Mouse (Mus musculus) liver, postnatal 0 days (tissue): ENCODE data around the gene Frat1.

ENCODE experiments used
- CTCF ChIP-seq: sonication (generic); IDR thresholded peaks from 2 replicates; pipeline ENCODE4 v1.5.1; 2016; ENCODE audit warnings: antibody characterized with exemption, low read depth
- EP300 ChIP-seq: IDR thresholded peaks from 2 replicates; pipeline ENCODE4 v1.6.1; 2016; ENCODE audit warnings: antibody characterized with exemption, low read depth, mild to moderate bottlenecking

DNA sequence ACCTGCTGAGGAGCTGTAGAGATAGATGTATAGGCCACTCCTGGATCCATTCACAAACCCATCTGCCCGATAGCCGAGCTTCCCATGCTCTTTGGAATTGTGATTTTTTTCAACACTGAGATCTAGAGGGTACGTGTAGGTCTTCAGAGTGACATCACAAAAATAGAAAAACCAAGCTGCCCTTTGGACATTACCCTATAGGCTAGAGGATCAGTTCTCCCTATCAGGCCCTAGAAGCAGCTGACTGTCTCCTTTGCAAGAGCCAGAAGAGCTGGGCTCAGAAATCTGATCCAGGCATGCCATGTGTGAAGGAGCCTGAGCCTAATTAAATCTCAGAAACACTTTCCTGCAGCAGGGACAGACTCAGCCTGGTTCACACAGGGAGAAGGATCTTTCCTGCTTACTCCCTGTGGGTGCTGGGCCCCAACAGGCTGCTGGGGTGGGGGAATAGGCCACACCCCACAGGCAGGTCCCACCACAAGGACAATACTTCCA is 28.1 kb downstream of the Frat1 start:
- no peak for TF ChIP-seq EP300
- no peak for TF ChIP-seq CTCF
